Mouse (Mus musculus) gastrocnemius, postnatal 10 days (tissue): ENCODE measurements around the gene Tekt2. TPM values are rescaled to one million over a fixed set of nuclear protein-coding genes. Genes with fewer than 3 reads are reported as not detected.

Experiments
- DNase-seq: peaks from one replicate; pipeline ENCODE4 v3.0.0; 2021; ENCODE audit warnings: mixed read lengths
- long read RNA-seq, 2 experiments: library from polyadenylated mRNA; stranded (forward); transcript quantifications; one replicate each; pipeline ENCODE4 v2.0.0; 2021
- total RNA-seq, 2 experiments: library from RNA; stranded (reverse); gene quantifications; 2 replicates each; pipeline ENCODE4 v1.2.3; 2021

Gene Tekt2
- 1 to 10 TPM in 1 of 2 experiments, under 1 TPM in 1; 0.80 to 1.5 TPM for total RNA-seq
- long read RNA-seq, experiment 1, partial matches to known transcripts, result 0 of 1 reads
- long read RNA-seq, experiment 1, other reads (novel, unspliced or antisense), result 1 of 1 reads
- long read RNA-seq, experiment 2, partial matches to known transcripts, result 0 of 1 reads
- long read RNA-seq, experiment 2, other reads (novel, unspliced or antisense), result 1 of 1 reads

GRCm38 (mm10) chr4:126325281-126325861 is at the start of gene Tekt2:
TSS of gene Tekt2 (minus strand) at chr4:126325688.
- no peak for DNase-seq

- DNase-seq, result no peak
Observed at GRCm38 (mm10) chr4:126371497-126371896, 46.0 kb upstream of the Tekt2 start.

GRCm38 (mm10) chr4:126360069-126360468 is 34.6 kb upstream of the Tekt2 start:
- DNase-seq, result no peak

- no peak for DNase-seq
Observed at GRCm38 (mm10) chr4:126343451-126343850, 18.0 kb upstream of the Tekt2 start.

GRCm38 (mm10) chr4:126339461-126339860 is 14.0 kb upstream of the Tekt2 start:
- DNase-seq, result no peak

GRCm38 (mm10) chr4:126332358-126332757 is 6.9 kb upstream of the Tekt2 start:
- DNase-seq, result no peak

GRCm38 (mm10) chr4:126331751-126332150 is 6.3 kb upstream of the Tekt2 start:
- DNase-seq, result no peak

GRCm38 (mm10) chr4:126330295-126330694 is 4.8 kb upstream of the Tekt2 start:
- DNase-seq, result no peak

- DNase-seq, result no peak
Observed at GRCm38 (mm10) chr4:126326036-126326435, 548 bp upstream of the Tekt2 start.

GRCm38 (mm10) chr4:126324861-126325260 is 627 bp downstream of the Tekt2 start:
- DNase-seq, result no peak

GRCm38 (mm10) chr4:126322646-126323045 is 2.8 kb downstream of the Tekt2 start:
- no peak for DNase-seq

- no peak for DNase-seq
Observed at GRCm38 (mm10) chr4:126321854-126322511, 3.5 kb downstream of the Tekt2 start.

- peak; percentile 100 for DNase-seq
Observed at GRCm38 (mm10) chr4:126321111-126321853, 4.2 kb downstream of the Tekt2 start, which contains the start of gene Adprhl2. TSS of gene Adprhl2 (minus strand) at chr4:126321703.

GRCm38 (mm10) chr4:126319806-126320205 is 5.7 kb downstream of the Tekt2 start:
- DNase-seq, result no peak

GRCm38 (mm10) chr4:126316443-126317040 is 8.9 kb downstream of the Tekt2 start:
- no peak for DNase-seq

GRCm38 (mm10) chr4:126315931-126316330 is 9.6 kb downstream of the Tekt2 start:
- DNase-seq, result no peak

- DNase-seq, result no peak
Observed at GRCm38 (mm10) chr4:126314393-126314792, 11.1 kb downstream of the Tekt2 start.

- DNase-seq, result no peak
Observed at GRCm38 (mm10) chr4:126313202-126313601, 12.3 kb downstream of the Tekt2 start.

GRCm38 (mm10) chr4:126311566-126312200 is 13.8 kb downstream of the Tekt2 start:
- DNase-seq, result no peak

- no peak for DNase-seq
Observed at GRCm38 (mm10) chr4:126310344-126310743, 15.1 kb downstream of the Tekt2 start.

GRCm38 (mm10) chr4:126309922-126310309 is 15.6 kb downstream of the Tekt2 start:
- DNase-seq, result peak; percentile 92
